Mouse (Mus musculus): ENCODE data around the gene Gramd1c.
A peak's percentile ranks its signal among the peaks of the same experiment; 100 is the strongest.

Gene Gramd1c

GRCm38 (mm10) chr16:44050139-44050538 lies 13.0 kb downstream of the Gramd1c start:
- DNase-seq (ENCODE audit: low read depth, low spot score) = no peak
- Histone ChIP-seq H3K27me3 (ENCODE audit: control insufficient read depth, insufficient read depth, low read length, poor library complexity, severe bottlenecking) (no peaks in the 10 kb centered on the region), H3K36me3 (ENCODE audit: control insufficient read depth, insufficient read depth, low read length, poor library complexity, severe bottlenecking) (no peaks in the 10 kb centered on the region)

DNA sequence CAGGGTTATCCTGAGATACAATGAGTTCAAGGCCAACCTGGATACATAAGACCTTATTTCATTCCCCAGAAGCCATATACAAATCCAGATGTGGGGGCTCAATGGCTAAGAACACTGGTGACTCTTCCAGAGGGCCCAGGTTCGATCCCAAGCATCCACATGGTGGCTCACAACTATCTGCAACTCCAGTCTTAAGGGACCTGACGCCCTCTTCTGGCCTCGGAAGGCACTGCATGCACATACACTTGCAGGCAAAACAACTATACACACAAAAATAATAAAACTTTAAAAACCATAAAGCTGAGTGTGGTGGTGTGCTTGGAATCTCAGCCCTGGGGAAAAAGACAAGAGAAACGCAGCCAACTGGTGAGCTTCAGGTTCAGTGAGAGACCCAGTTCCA lies 24.0 kb downstream of the Gramd1c start:
- DNase-seq (ENCODE audit: low read depth, low spot score) = peak; percentile 39
- Histone ChIP-seq H3K36me3 (ENCODE audit: control insufficient read depth, insufficient read depth, low read length, poor library complexity, severe bottlenecking) (no peaks in the 10 kb centered on the region), H3K27me3 (ENCODE audit: control insufficient read depth, insufficient read depth, low read length, poor library complexity, severe bottlenecking) (no peaks in the 10 kb centered on the region)

GRCm38 (mm10) chr16:44035221-44035620 lies 27.9 kb downstream of the Gramd1c start:
- no peaks in the 10 kb centered on the region for H3K27me3 ChIP-seq (ENCODE audit: control insufficient read depth, insufficient read depth, low read length, poor library complexity, severe bottlenecking)
- DNase-seq (ENCODE audit: low read depth, low spot score) = no peak

GRCm38 (mm10) chr16:44033365-44033764 lies 29.8 kb downstream of the Gramd1c start:
- DNase-seq (ENCODE audit: low read depth, low spot score) = no peak
- no peaks in the 10 kb centered on the region for H3K36me3 ChIP-seq (ENCODE audit: control insufficient read depth, insufficient read depth, low read length, poor library complexity, severe bottlenecking)

More at GRCm38 (mm10) chr16:44035221-44035620, 27.9 kb downstream of the Gramd1c start:
- H3K36me3 ChIP-seq (ENCODE audit: control insufficient read depth, insufficient read depth, low read length, poor library complexity, severe bottlenecking) = no peaks in the 10 kb centered on the region

GRCm38 (mm10) chr16:44029273-44029672 lies 33.9 kb downstream of the Gramd1c start:
- no peaks in the 10 kb centered on the region for H3K36me3 ChIP-seq (ENCODE audit: control insufficient read depth, insufficient read depth, low read length, poor library complexity, severe bottlenecking)
- DNase-seq (ENCODE audit: low read depth, low spot score) = no peak

More at GRCm38 (mm10) chr16:44033365-44033764, 29.8 kb downstream of the Gramd1c start:
- H3K27me3 ChIP-seq (ENCODE audit: control insufficient read depth, insufficient read depth, low read length, poor library complexity, severe bottlenecking) = no peaks in the 10 kb centered on the region

DNA sequence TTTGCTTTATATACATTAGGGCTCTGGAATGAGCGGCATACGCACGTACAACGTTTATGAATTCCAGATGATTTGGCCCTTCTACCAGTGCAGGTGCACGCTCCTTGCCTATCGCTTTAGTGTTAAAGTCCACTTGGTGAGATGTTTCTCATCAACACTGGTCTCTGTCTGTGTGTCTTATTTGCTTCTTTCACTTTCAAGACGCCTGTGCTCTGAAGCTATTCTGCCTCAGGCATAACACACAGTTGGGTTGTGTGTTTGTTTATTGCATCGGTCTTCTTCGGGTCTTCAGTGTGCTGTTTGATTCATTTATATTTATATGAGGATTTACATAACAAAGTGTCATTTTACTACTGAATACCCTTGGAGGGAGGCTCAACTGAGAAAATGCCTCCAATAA lies 36.3 kb downstream of the Gramd1c start:
- no peaks in the 10 kb centered on the region for H3K27me3 ChIP-seq (ENCODE audit: control insufficient read depth, insufficient read depth, low read length, poor library complexity, severe bottlenecking)
- H3K36me3 ChIP-seq (ENCODE audit: control insufficient read depth, insufficient read depth, low read length, poor library complexity, severe bottlenecking) = no peaks in the 10 kb centered on the region
- DNase-seq (ENCODE audit: low read depth, low spot score) = no peak

More at GRCm38 (mm10) chr16:44029273-44029672, 33.9 kb downstream of the Gramd1c start:
- no peaks in the 10 kb centered on the region for H3K27me3 ChIP-seq (ENCODE audit: control insufficient read depth, insufficient read depth, low read length, poor library complexity, severe bottlenecking)

DNA sequence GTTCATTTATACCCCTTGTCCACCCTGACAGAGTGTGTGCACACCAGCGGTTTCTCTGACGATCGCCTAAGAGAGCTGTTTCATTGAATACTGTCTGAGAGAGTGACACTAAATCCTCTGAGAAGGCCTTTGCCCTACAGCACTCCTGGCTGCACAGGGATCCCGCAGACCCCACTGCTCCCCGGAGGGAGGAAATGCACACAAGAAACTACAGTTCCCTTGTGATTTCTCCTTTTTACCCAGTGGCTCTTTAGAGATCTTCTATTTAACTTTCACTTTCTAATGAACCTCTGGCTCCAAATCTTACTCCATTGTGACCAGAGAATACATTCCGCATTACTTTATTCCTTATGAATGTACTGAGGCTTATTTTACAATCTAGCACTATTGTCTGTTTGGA lies 36.9 kb downstream of the Gramd1c start:
- H3K27me3 ChIP-seq (ENCODE audit: control insufficient read depth, insufficient read depth, low read length, poor library complexity, severe bottlenecking) = no peaks in the 10 kb centered on the region
- peak; percentile 31 for DNase-seq (ENCODE audit: low read depth, low spot score)
- H3K36me3 ChIP-seq (ENCODE audit: control insufficient read depth, insufficient read depth, low read length, poor library complexity, severe bottlenecking) = no peaks in the 10 kb centered on the region

GRCm38 (mm10) chr16:44018986-44019548 lies 44.1 kb downstream of the Gramd1c start:
- Histone ChIP-seq H3K27me3 (ENCODE audit: control insufficient read depth, insufficient read depth, low read length, poor library complexity, severe bottlenecking) (no peaks in the 10 kb centered on the region), H3K36me3 (ENCODE audit: control insufficient read depth, insufficient read depth, low read length, poor library complexity, severe bottlenecking) (no peaks in the 10 kb centered on the region)
- DNase-seq (ENCODE audit: low read depth, low spot score) = no peak

DNA sequence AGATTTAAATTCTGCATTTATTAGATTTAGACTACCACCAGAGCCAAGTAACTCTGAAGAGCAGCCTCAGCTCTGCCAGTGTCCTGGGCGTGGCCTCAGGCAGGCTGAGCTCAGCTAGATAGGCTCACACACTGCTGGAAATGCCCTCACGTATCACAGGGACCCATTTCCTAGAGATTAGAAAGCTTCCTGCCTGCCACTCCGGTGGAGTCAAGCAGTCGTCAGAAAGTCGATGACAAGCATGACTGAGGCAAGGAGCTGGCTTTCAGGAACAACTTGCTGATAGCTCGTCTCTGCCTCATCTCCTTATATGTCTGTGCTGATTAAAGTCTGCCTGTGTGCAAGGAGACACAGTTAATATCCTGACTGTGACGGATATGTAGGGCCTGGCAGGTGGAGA lies 44.8 kb downstream of the Gramd1c start:
- H3K36me3 ChIP-seq (ENCODE audit: control insufficient read depth, insufficient read depth, low read length, poor library complexity, severe bottlenecking) = no peaks in the 10 kb centered on the region
- DNase-seq (ENCODE audit: low read depth, low spot score) = no peak

GRCm38 (mm10) chr16:44017707-44018106 lies 45.4 kb downstream of the Gramd1c start:
- no peaks in the 10 kb centered on the region for H3K27me3 ChIP-seq (ENCODE audit: control insufficient read depth, insufficient read depth, low read length, poor library complexity, severe bottlenecking)
- H3K36me3 ChIP-seq (ENCODE audit: control insufficient read depth, insufficient read depth, low read length, poor library complexity, severe bottlenecking) = no peaks in the 10 kb centered on the region
- DNase-seq (ENCODE audit: low read depth, low spot score) = no peak

More for the DNA sequence above, 44.8 kb downstream of the Gramd1c start:
- H3K27me3 ChIP-seq (ENCODE audit: control insufficient read depth, insufficient read depth, low read length, poor library complexity, severe bottlenecking) = no peaks in the 10 kb centered on the region

- DNase-seq (ENCODE audit: low read depth, low spot score) = peak; percentile 73
- Histone ChIP-seq H3K36me3 (ENCODE audit: control insufficient read depth, insufficient read depth, low read length, poor library complexity, severe bottlenecking) (no peaks in the 10 kb centered on the region), H3K27me3 (ENCODE audit: control insufficient read depth, insufficient read depth, low read length, poor library complexity, severe bottlenecking) (no peaks in the 10 kb centered on the region)
Measured at GRCm38 (mm10) chr16:44016164-44016563, 47.0 kb downstream of the Gramd1c start.

DNA sequence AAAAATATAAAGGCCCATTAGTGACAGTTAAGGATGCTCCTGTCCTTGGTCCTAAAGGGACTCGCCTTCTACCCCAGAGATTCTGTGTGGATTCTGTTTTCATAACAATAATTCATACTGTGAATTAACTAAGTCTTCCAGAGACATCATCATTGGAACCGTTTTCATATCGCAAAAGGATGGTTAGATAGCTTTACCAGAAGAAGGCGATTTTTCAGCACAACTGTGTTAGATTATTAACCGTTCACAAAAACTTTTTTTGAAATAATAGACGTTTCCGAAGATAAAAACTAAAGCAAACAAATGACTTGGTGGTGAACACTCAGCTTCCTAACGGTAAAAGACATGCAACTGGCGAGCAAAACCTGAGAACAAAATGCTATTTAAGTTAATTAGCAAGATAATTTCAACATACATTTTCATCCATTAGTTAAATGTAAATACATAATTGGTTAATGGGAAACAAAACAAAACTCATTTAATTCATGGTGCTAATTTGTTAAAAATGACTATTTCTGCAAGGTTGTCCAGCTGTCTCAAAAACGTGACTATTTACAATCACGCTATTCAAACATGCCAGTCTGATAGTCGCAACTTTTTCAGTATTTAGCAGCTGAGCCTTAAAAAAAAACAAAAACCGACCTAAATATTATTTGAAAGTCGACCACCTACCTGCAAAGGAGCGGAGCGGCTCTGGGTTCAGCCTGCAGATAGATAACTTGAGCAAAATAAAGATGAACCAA lies 47.6 kb downstream of the Gramd1c start:
- DNase-seq (ENCODE audit: low read depth, low spot score) = no peak
- no peaks in the 10 kb centered on the region for H3K27me3 ChIP-seq (ENCODE audit: control insufficient read depth, insufficient read depth, low read length, poor library complexity, severe bottlenecking)

GRCm38 (mm10) chr16:44011010-44011409 lies 52.1 kb downstream of the Gramd1c start:
- Histone ChIP-seq H3K36me3 (ENCODE audit: control insufficient read depth, insufficient read depth, low read length, poor library complexity, severe bottlenecking) (no peaks in the 10 kb centered on the region), H3K27me3 (ENCODE audit: control insufficient read depth, insufficient read depth, low read length, poor library complexity, severe bottlenecking) (no peaks in the 10 kb centered on the region)
- DNase-seq (ENCODE audit: low read depth, low spot score) = no peak

More for the DNA sequence above, 47.6 kb downstream of the Gramd1c start:
- no peaks in the 10 kb centered on the region for H3K36me3 ChIP-seq (ENCODE audit: control insufficient read depth, insufficient read depth, low read length, poor library complexity, severe bottlenecking)

DNA sequence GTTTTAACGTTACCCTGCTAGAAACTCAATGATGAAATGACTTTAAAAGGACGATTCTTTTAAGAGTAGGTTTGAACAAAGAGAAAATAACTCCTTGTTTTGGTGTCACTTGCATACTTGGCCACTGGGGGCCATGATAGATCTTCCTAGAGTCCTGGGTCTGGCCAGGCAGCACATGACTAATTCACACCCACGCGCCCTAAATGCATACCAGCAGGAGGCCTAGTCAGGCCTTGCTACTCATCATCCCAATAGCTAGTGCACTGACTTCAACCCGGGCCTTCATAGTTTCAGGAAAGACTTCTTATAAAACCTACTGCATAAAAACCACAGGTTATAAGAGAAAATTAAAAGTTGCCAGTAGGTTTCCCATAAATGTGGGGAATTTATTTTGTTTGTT lies 61.1 kb downstream of the Gramd1c start:
- Histone ChIP-seq H3K36me3 (ENCODE audit: control insufficient read depth, insufficient read depth, low read length, poor library complexity, severe bottlenecking) (no peaks in the 10 kb centered on the region), H3K27me3 (ENCODE audit: control insufficient read depth, insufficient read depth, low read length, poor library complexity, severe bottlenecking) (no peaks in the 10 kb centered on the region)
- peak; percentile 37 for DNase-seq (ENCODE audit: low read depth, low spot score)

DNA sequence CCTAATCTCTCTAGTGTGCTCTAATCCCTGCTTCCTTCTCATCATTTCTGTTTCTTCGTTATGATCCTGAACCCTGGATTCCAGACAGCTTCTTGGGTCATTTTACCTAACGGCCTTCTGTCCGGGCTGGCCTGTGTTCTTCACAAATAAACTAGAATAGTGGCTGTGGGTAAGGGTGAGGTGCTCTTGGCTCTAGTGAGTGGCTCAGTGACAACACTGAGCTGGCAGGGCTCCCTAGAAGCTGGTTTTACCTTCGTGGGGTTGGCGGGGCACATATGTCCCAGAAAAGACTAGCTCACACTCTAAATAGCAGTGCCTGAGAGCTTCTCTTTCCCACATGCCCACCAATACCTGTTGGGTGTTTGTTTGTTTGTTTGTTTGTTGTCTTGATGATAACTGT lies 63.6 kb downstream of the Gramd1c start:
- H3K36me3 ChIP-seq (ENCODE audit: control insufficient read depth, insufficient read depth, low read length, poor library complexity, severe bottlenecking) = no peaks in the 10 kb centered on the region
- H3K27me3 ChIP-seq (ENCODE audit: control insufficient read depth, insufficient read depth, low read length, poor library complexity, severe bottlenecking) = no peaks in the 10 kb centered on the region
- DNase-seq (ENCODE audit: low read depth, low spot score) = no peak

Data from splenic B cell, adult 2 months (primary cell).